Mouse (Mus musculus) frontal cortex, postnatal 10 days (tissue): ENCODE measurements around the gene Gm17324.
"Not testable (repeated sequence)": the region's sequence is repeated elsewhere in the genome, so short reads cannot be mapped to it uniquely, and the experiment has no call there.

Source experiments
- DNase-seq, 2 experiments: peaks; one replicate each; pipeline ENCODE4 v3.0.0; 2022; ENCODE audit warnings: low spot score in 2 of 2, mixed read lengths in 1 of 2

Gene Gm17324

GRCm38 (mm10) chr9:78447973-78448873 lies at the start of gene Gm17324, which contains the start of gene Mto1:
TSS of gene Gm17324 (minus strand) at chr9:78448786.
TSS of gene Mto1 (plus strand) at chr9:78448208.
- peak; percentile 73 to 85 for DNase-seq

GRCm38 (mm10) chr9:78493171-78493570 lies 44.6 kb upstream of the Gm17324 start:
- DNase-seq: no peak

- DNase-seq: no peak
These were observed 43.7 kb upstream of the Gm17324 start for GRCm38 (mm10) chr9:78492254-78492653.

- no peak for DNase-seq
These were observed 42.6 kb upstream of the Gm17324 start for GRCm38 (mm10) chr9:78491169-78491568.

GRCm38 (mm10) chr9:78488890-78489420 lies 40.4 kb upstream of the Gm17324 start, which contains the start of gene Eef1a1:
TSS of gene Eef1a1 (minus strand) at chr9:78489151.
- peak in 1 of 2 experiments; percentile 20 for DNase-seq

GRCm38 (mm10) chr9:78488021-78488420 lies 39.4 kb upstream of the Gm17324 start:
- not testable (repeated sequence) for DNase-seq

- no peak for DNase-seq
These were observed 36.1 kb upstream of the Gm17324 start for GRCm38 (mm10) chr9:78484660-78485059.

- peak in 1 of 2 experiments; percentile 14 for DNase-seq
These were observed 33.8 kb upstream of the Gm17324 start for GRCm38 (mm10) chr9:78482386-78482785.

- DNase-seq: peak; percentile 93 to 95
These were observed 33.1 kb upstream of the Gm17324 start for GRCm38 (mm10) chr9:78481423-78482331.

GRCm38 (mm10) chr9:78480706-78481358 lies 32.2 kb upstream of the Gm17324 start:
- peak; percentile 71 to 75 for DNase-seq

- not testable (repeated sequence) for DNase-seq
These were observed 31.6 kb upstream of the Gm17324 start for GRCm38 (mm10) chr9:78480227-78480626.

GRCm38 (mm10) chr9:78479308-78479707 lies 30.7 kb upstream of the Gm17324 start:
- DNase-seq: not testable (repeated sequence)

- not testable (repeated sequence) for DNase-seq
These were observed 29.5 kb upstream of the Gm17324 start for GRCm38 (mm10) chr9:78478009-78478605.

GRCm38 (mm10) chr9:78477021-78477551 lies 28.5 kb upstream of the Gm17324 start:
- no peak for DNase-seq

- DNase-seq: no peak
These were observed 28.0 kb upstream of the Gm17324 start for GRCm38 (mm10) chr9:78476531-78477020.

- no peak for DNase-seq
These were observed 27.3 kb upstream of the Gm17324 start for GRCm38 (mm10) chr9:78475873-78476272.

GRCm38 (mm10) chr9:78475383-78475780 lies 26.8 kb upstream of the Gm17324 start:
- no peak for DNase-seq

GRCm38 (mm10) chr9:78474771-78475382 lies 26.3 kb upstream of the Gm17324 start:
- no peak for DNase-seq

GRCm38 (mm10) chr9:78474270-78474669 lies 25.7 kb upstream of the Gm17324 start:
- DNase-seq: no peak

GRCm38 (mm10) chr9:78473588-78473987 lies 25.0 kb upstream of the Gm17324 start:
- no peak for DNase-seq
